Mouse (Mus musculus) E14TG2a.4 (cell line): ENCODE measurements at regions not wholly inside any gene's neighbourhood (a gene's known extent, or its start where the extent isn't known, plus 50 kb on each side); places are given as distances from the start of the nearest gene placed in this dataset.

ENCODE experiments used
- CTCF ChIP-seq: conservative IDR thresholded peaks from 2 replicates; pipeline ENCODE4 v1.5.1; 2014; ENCODE audit warnings: low read length
- NANOG ChIP-seq: IDR thresholded peaks from 2 replicates; pipeline ENCODE4 v1.6.1; 2014; ENCODE audit warnings: borderline replicate concordance, low read length, mixed read lengths

GRCm38 (mm10) chr4:7891128-7891527, 347.7 kb downstream of the Car8 start:
- peak; percentile 29 for TF ChIP-seq CTCF
- no peak for TF ChIP-seq NANOG
